Mouse (Mus musculus) myocyte (in vitro differentiated cells): Measurements from ENCODE around the gene Magi3.

Experiments used
- MAX ChIP-seq: IDR thresholded peaks from one replicate; pipeline ENCODE4 v1.6.1; 2011; ENCODE audit warnings: low read depth, mild to moderate bottlenecking, control low read depth
- MYOD1 ChIP-seq, 3 experiments: IDR thresholded peaks; one replicate each; pipeline ENCODE4 v1.6.1; 2011; ENCODE audit warnings: control low read depth in 2 of 3, low read depth in 2 of 3, mild to moderate bottlenecking in 2 of 3, moderate library complexity in 1 of 3; ENCODE audit not compliant: insufficient read length in 2 of 3, control insufficient read depth in 1 of 3
- MYOG ChIP-seq, 3 experiments: IDR thresholded peaks; one replicate each; pipeline ENCODE4 v1.6.1; 2011; ENCODE audit warnings: control low read depth in 2 of 3, low read depth in 2 of 3, mild to moderate bottlenecking in 2 of 3; ENCODE audit not compliant: insufficient read length in 2 of 3, control insufficient read depth in 1 of 3, insufficient read depth in 1 of 3
- POLR2A ChIP-seq: IDR thresholded peaks from one replicate; pipeline ENCODE4 v1.6.1; 2011; ENCODE audit warnings: low read depth, mild to moderate bottlenecking, control low read depth, moderate library complexity; ENCODE audit not compliant: insufficient read length
- POLR2AphosphoS2 ChIP-seq: IDR thresholded peaks from one replicate; pipeline ENCODE4 v1.6.1; 2011; ENCODE audit warnings: low read depth, control low read depth; ENCODE audit not compliant: insufficient read length
- REST ChIP-seq: IDR thresholded peaks from one replicate; pipeline ENCODE4 v1.6.1; 2011; ENCODE audit warnings: mild to moderate bottlenecking, control low read depth, moderate library complexity; ENCODE audit not compliant: insufficient read depth, insufficient read length
- SRF ChIP-seq: IDR thresholded peaks from one replicate; pipeline ENCODE4 v1.6.1; 2011; ENCODE audit warnings: low read depth; ENCODE audit not compliant: control insufficient read depth, insufficient read length
- TCF12 ChIP-seq: IDR thresholded peaks from one replicate; pipeline ENCODE4 v1.6.1; 2011; ENCODE audit warnings: mild to moderate bottlenecking, control low read depth; ENCODE audit not compliant: poor library complexity, insufficient read depth, severe bottlenecking
- USF1 ChIP-seq: IDR thresholded peaks from one replicate; pipeline ENCODE4 v1.6.1; 2011; ENCODE audit warnings: low read depth, mild to moderate bottlenecking, control low read depth, moderate library complexity

GRCm38 (mm10) chr3:104017931-104018330 lies 202.2 kb downstream of the Magi3 start:
- no peak for TF ChIP-seq SRF
- no peak for TF ChIP-seq POLR2A
- no peak for TF ChIP-seq POLR2AphosphoS2
- TF ChIP-seq USF1 = no peak
- no peak for TF ChIP-seq MAX
- no peak for TF ChIP-seq REST
- TF ChIP-seq MYOG (IDR thresholded peaks at IDR 0.05; ENCODE audit: control insufficient read depth in 1 of 3, insufficient read depth in 1 of 3, insufficient read length in 2 of 3, low read depth in 2 of 3) = no peak
- no peak for TF ChIP-seq MYOD1 (IDR thresholded peaks at IDR 0.05; ENCODE audit: control insufficient read depth in 1 of 3, insufficient read length in 2 of 3, low read depth in 2 of 3)
- TF ChIP-seq TCF12 = no peak
